Mouse (Mus musculus) brain, embryonic 14.5 days (tissue): ENCODE results near the gene Srpr.
A peak's percentile ranks its signal among the peaks of the same experiment; 100 is the strongest.

Experiments used
- CTCF ChIP-seq: fragments of 200-500 bp; IDR thresholded peaks from 2 replicates; pipeline ENCODE4 v1.5.1; 2012; ENCODE audit warnings: inconsistent platforms, mild to moderate bottlenecking, moderate library complexity, borderline replicate concordance; ENCODE audit not compliant: insufficient read depth, insufficient read length; ENCODE audit errors: extremely low read depth
- POLR2A ChIP-seq: fragments of 200-500 bp; IDR thresholded peaks from 2 replicates; pipeline ENCODE4 v1.6.1; 2012; ENCODE audit warnings: mild to moderate bottlenecking, inconsistent platforms, borderline replicate concordance; ENCODE audit not compliant: poor library complexity, insufficient read depth, insufficient read length, severe bottlenecking; ENCODE audit errors: extremely low read depth

- TF ChIP-seq CTCF: no peak
- peak; percentile 92 for TF ChIP-seq POLR2A
These were observed 67.4 kb downstream of the Srpr start, which contains the start of the genes Fam118b and Rpusd4 for GRCm38 (mm10) chr9:35267146-35267975.
